Mouse (Mus musculus): ENCODE results near the gene Ube2q2. TPM values are rescaled to one million over a fixed set of nuclear protein-coding genes. Genes with fewer than 3 reads are reported as not detected.
A peak's percentile ranks its signal among the peaks of the same experiment; 100 is the strongest.

Ube2q2 gene
- total RNA-seq, 2 experiments from 2014 or later = 67.7 to 72.5 TPM

DNA sequence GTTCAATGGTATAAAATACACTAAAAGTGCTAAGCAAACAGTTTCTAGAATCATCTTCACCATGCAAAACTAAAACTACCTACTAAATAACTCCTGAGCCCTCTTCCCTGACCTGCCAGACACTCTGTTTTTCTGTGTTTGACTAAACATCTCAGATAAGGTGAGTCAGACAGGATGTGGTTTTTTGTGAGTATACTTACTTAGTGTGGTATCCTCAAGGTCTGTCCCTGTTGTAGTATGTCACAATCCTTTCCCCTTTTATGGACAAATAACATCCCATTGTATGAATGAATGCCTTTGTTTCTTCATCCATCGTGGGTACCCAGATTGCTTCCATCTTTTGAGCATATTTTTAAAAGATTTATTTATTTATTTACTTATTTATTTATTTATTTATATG lies 22.4 kb upstream of the Ube2q2 start:
- Histone ChIP-seq H3K27ac (no peak overlapping the region), H3K4me3 (no peak overlapping the region)
- TF ChIP-seq CTCF (IDR thresholded peaks at IDR 0.05) = no peak
- no peak for DNase-seq (ENCODE audit: extremely low spot score in 1 of 2, low spot score in 2 of 2)
- intact Hi-C loops (cut with DNase I) = no loop called here

DNA sequence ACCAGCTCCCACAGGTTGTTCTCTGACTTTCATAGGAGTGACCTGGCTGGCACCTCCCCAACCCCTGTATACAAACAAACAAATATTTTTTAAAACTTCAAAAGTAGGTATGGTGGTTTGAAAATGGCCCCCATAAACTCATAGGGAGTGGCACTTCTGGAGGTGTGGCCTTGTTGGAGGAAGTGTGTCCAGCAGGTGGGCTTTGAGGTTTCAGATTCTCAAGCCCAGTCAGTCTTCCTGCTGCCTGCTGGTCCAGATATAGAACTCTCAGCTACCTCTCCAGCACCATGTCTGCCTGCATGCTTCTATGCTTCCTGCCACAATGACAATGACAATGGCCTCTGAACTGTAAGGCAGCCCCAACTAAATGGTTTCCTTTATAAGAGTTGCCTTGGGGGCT lies 16.8 kb upstream of the Ube2q2 start:
- intact Hi-C loops (cut with DNase I) = no loop called here
- DNase-seq (ENCODE audit: extremely low spot score in 1 of 2, low spot score in 2 of 2) = no peak
- no peak overlapping the region for H3K27ac ChIP-seq
- TF ChIP-seq CTCF (IDR thresholded peaks at IDR 0.05) = no peak
- no peak overlapping the region for H3K4me3 ChIP-seq

DNA sequence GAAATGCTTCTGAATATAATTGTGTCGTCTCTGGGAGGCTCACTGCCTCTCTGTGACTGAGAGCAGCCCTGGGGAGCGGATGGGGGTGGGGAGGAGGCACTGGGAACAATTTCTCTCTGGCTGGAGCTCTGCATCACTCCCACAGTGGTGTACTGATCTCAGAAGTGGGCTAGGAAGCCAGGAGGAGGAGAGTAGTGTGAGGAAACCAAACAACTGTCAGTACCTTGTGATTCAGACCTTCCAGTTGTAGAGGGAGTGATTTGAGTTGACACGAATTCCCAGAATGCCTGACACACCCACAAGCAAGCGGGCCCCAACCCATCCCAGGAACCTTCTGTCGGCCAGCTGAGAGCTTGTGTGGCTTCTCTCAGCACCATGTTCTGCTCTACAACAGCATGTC lies 12.1 kb upstream of the Ube2q2 start:
- no peak overlapping the region for H3K4me3 ChIP-seq
- TF ChIP-seq CTCF (IDR thresholded peaks at IDR 0.05) = no peak
- peak in 1 of 2 experiments; percentile 20 for DNase-seq (ENCODE audit: extremely low spot score in 1 of 2, low spot score in 2 of 2)
- no peak overlapping the region for H3K27ac ChIP-seq
- intact Hi-C loops (cut with DNase I) = no loop called here

DNA sequence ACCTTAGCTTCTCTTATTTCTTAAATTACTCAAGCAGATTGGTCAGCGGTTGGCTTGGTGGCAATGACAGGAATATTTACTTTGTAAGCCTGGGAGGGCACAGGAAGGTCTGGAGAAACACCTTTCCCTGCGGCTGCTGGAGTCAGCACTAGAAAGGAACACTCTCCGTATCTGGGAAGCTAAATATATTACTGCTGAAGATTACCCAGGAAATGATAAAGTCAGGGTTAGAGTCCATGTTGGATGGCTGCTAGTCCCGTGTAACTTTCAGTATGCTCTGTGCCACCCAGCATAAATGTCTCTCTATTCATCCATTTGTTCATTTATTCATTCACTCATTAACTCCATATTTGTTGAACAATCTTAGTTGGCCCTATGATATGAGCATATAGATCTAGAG lies 11.5 kb upstream of the Ube2q2 start:
- TF ChIP-seq CTCF (IDR thresholded peaks at IDR 0.05) = no peak
- DNase-seq (ENCODE audit: extremely low spot score in 1 of 2, low spot score in 2 of 2) = no peak
- Histone ChIP-seq H3K27ac (no peak overlapping the region), H3K4me3 (no peak overlapping the region)
- intact Hi-C loops (cut with DNase I) = no loop called here

DNA sequence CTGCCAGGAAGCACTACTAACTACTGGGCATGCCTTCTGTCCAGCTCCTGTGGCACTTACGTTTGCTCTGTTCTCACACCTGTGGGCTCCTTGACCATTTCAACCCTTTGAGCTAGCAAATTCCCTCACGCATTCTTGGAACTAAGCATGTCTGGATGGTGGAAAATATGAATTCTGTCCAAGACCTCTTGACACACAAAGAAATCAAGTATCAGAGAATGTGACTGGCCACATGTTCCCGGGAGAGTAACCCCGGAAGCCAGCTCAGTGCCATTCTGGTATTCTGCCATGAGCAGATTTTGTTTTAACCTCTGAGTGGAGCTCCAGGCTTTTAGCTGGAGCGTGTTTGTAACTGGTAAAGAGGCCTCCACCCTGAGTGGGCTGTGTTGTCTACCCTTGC lies 8.7 kb upstream of the Ube2q2 start:
- peak; percentile 27 for TF ChIP-seq CTCF (IDR thresholded peaks at IDR 0.05)
- H3K4me3 ChIP-seq = no peak overlapping the region
- no peak overlapping the region for H3K27ac ChIP-seq
- no peak for DNase-seq (ENCODE audit: extremely low spot score in 1 of 2, low spot score in 2 of 2)
- intact Hi-C loops (cut with DNase I) = loop anchor here (5.0 kb wide), 1 partner anchor 172 kb away; no protein-coding TSS in a partner anchor

DNA sequence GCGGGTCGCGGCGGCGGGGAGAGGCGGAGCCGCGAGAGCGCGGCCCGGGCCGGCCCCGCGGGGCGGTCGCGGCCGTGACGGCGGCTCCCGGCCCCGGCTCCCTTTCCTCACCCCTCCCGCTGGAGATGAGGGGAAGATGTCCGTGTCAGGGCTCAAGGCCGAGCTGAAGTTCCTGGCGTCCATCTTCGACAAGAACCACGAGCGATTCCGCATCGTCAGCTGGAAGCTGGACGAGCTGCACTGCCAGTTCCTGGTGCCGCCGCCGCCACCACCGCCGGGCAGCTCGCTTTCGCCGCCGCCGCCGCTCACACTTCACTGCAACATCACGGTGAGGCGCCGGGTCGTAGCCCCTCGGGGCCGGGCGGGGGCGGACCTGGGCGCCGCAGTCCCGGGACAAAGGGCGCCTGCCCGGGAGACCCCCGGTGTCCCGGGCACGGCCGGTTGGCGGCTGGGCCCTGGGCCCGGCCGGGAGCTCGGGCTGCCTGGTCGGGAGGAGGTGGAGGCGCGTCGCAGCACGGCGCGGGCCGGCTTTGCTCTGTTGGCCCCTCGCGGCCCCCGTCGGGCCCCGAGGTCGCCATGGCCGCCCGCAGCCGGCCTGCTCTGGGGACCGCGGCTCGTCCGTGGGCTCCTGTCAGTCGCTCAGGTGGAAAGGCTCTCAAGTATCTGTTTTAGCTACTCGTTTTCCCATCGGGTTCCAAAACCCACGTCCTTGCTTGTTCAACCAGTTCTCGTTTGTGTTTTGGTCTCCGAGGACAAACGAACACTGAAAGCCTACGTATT lies 1.0 kb downstream of the Ube2q2 start:
- intact Hi-C loops (cut with DNase I) = loop anchor here (2.0 to 5.0 kb wide), 3 partner anchors 59 to 243 kb away; partner anchors contain the start of genes Fbxo22, Nrg4 and Tmem266
- DNase-seq (ENCODE audit: extremely low spot score in 1 of 2, low spot score in 2 of 2) = peak; percentile 50
- Histone ChIP-seq H3K4me3 (peak overlapping the region; percentile 74), H3K27ac (peak overlapping the region; percentile 91)
- TF ChIP-seq CTCF (IDR thresholded peaks at IDR 0.05) = no peak

DNA sequence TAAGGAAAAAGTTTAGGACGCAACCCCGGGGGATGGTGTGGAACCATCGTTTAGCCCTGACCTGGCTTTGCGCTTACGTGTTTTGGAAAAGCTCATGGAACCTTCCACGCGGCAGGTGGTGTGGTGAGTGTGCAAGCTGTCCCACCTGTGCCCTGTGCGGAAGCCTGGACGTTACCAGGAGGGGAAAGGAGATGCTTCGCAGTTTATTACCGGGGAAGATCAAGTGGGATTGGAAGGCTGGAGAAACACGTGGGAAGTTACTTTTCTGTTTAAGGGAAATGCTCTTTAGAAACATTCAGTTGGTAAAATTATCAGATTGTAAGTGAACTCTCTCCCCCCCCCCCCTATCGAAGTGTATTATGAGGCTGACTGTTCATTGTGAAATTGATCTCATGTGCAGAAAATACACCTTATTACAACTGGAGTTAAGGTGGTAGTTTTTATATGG lies 1.6 kb downstream of the Ube2q2 start:
- peak overlapping the region; percentile 91 for H3K27ac ChIP-seq
- DNase-seq (ENCODE audit: extremely low spot score in 1 of 2, low spot score in 2 of 2) = peak in 1 of 2 experiments; percentile 26
- H3K4me3 ChIP-seq = peak overlapping the region; percentile 74
- TF ChIP-seq CTCF (IDR thresholded peaks at IDR 0.05) = no peak
- intact Hi-C loops (cut with DNase I) = loop anchor here (5.0 kb wide), 1 partner anchor 242 kb away; no protein-coding TSS in a partner anchor

DNA sequence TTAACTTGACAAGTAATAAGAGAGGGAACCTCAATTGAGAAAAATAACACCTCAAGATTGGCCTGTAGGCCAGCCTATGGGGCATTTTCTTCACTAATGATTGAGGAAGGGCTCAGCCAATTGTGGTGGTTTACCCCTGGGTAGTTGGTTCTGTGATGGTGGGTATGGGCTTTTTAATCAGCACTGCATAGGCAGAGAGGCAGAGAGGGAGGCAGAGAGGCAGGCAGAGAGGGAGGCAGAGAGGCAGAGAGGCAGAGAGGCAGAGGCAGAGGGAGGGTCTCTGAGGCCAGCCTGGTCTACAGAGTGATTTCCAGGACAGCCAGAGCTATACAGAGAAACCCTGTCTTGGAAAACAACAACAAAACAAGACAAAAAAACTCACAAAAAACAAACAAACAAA lies 2.4 kb downstream of the Ube2q2 start:
- Histone ChIP-seq H3K27ac (no peak overlapping the region), H3K4me3 (no peak overlapping the region; the same call in 1 of the 2 replicates)
- no peak for DNase-seq (ENCODE audit: extremely low spot score in 1 of 2, low spot score in 2 of 2)
- intact Hi-C loops (cut with DNase I) = loop anchor here (5.0 kb wide), 1 partner anchor 241 kb away; no protein-coding TSS in a partner anchor
- TF ChIP-seq CTCF (IDR thresholded peaks at IDR 0.05) = no peak

DNA sequence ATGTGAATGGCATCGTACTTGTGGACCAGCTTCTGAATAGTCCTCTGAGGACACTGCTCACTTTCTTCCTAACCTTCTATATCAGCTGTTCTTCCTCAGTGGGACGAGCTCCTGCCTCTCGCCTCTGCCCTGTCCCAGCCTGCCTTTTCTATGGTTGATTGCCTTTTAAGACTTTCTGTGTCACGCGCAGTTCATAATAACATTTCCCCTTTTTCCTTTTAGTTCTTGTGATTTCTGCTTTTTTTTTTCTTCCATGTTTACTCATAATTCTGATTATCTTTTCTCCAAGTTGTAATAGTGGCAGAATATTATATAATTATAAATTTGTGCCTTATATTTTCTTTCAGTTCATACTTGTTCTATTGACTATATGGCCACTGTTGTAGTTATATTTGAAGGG lies 4.3 kb downstream of the Ube2q2 start:
- Histone ChIP-seq H3K27ac (no peak overlapping the region), H3K4me3 (no peak overlapping the region)
- TF ChIP-seq CTCF (IDR thresholded peaks at IDR 0.05) = no peak
- intact Hi-C loops (cut with DNase I) = loop anchor here (5.0 kb wide), 1 partner anchor 239 kb away; no protein-coding TSS in a partner anchor
- no peak for DNase-seq (ENCODE audit: extremely low spot score in 1 of 2, low spot score in 2 of 2)

DNA sequence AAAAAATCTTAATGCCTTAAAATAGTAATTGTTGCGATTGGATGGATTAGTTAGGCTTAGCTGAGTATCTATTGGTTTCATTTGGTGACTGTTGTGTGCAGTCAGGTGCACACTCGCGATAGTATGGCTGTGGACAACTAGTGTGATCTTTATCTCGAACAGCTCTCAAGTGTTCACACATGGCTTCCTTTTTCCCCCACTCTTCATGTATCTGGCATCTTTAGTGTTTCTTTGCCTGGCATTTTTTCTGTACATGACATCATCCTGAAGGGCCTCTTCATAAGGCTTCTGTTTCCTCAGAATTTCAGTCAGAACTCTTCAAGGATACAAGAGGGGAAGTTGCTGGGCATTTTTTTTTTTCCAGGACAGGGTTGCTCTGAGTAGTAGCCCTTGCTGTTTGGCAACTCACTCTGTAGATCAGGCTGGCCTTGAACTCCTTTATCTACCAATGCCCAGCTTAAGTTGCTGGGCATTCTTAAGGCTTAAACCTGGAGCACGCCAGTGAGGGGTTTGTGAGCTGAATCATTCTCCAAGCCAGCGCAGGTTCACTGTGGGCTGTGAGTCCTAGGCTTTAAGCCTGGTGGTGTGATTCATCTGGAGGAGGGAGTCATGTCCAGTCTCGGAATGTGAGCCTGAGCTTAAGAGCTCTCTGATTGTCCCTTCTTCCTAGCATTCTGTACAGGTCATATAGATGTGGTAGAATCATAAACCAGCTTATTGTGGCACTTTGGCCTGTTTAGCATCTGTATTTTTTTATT lies 22.2 kb downstream of the Ube2q2 start:
- intact Hi-C loops (cut with DNase I) = no loop called here
- no peak overlapping the region for H3K4me3 ChIP-seq
- DNase-seq (ENCODE audit: extremely low spot score in 1 of 2, low spot score in 2 of 2) = no peak
- no peak for TF ChIP-seq CTCF (IDR thresholded peaks at IDR 0.05)
- no peak overlapping the region for H3K27ac ChIP-seq

DNA sequence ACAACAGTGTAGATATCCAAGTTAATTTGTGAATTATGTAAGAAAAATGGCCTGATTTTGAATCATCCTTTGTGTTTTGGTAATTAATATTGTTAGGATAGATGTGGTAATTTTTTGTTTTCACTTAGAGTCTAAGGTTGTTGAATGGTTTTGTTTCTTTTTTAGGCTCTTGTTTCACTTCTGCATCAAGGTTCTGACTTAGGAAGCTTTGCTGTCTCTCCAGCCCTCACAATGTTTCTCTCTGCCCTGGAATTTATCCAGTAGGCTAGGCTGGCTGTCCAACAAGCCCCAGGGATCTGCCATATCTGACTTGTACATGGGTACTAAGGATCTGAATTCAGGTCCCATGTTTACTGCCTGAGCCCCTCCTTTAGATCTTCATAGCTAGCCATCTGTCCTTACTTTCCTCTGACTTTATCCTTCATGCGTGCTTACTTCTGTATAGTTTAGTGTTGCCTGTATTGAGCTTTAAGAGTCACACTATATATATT lies 23.6 kb downstream of the Ube2q2 start:
- no peak for DNase-seq (ENCODE audit: extremely low spot score in 1 of 2, low spot score in 2 of 2)
- H3K27ac ChIP-seq = no peak overlapping the region
- intact Hi-C loops (cut with DNase I) = no loop called here
- no peak for TF ChIP-seq CTCF (IDR thresholded peaks at IDR 0.05)
- H3K4me3 ChIP-seq = no peak overlapping the region

DNA sequence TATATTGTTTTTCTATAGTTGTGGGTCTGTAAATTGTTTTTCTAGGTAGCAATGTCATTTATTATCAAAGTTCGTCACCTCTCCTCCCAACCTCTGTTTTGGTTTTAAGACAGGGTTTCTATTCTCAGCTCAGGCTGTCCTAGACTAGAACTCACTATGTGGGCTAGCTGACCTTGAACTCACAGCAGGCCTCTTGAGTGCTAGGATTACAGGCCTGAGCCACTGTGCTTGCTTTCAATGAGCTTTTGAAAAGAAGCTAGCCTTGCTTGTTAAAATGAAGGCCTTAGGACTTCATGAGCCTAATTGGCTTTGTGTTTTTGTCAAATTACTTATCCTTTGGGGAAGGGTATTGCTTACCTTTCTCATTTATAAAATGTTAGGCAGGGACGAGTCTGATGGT lies 25.6 kb downstream of the Ube2q2 start:
- Histone ChIP-seq H3K27ac (no peak overlapping the region), H3K4me3 (no peak overlapping the region)
- intact Hi-C loops (cut with DNase I) = no loop called here
- TF ChIP-seq CTCF (IDR thresholded peaks at IDR 0.05) = no peak
- DNase-seq (ENCODE audit: extremely low spot score in 1 of 2, low spot score in 2 of 2) = no peak
